Comparison of ENCODE assay signal across 8 mouse cellular contexts in the genomic region with DNA sequence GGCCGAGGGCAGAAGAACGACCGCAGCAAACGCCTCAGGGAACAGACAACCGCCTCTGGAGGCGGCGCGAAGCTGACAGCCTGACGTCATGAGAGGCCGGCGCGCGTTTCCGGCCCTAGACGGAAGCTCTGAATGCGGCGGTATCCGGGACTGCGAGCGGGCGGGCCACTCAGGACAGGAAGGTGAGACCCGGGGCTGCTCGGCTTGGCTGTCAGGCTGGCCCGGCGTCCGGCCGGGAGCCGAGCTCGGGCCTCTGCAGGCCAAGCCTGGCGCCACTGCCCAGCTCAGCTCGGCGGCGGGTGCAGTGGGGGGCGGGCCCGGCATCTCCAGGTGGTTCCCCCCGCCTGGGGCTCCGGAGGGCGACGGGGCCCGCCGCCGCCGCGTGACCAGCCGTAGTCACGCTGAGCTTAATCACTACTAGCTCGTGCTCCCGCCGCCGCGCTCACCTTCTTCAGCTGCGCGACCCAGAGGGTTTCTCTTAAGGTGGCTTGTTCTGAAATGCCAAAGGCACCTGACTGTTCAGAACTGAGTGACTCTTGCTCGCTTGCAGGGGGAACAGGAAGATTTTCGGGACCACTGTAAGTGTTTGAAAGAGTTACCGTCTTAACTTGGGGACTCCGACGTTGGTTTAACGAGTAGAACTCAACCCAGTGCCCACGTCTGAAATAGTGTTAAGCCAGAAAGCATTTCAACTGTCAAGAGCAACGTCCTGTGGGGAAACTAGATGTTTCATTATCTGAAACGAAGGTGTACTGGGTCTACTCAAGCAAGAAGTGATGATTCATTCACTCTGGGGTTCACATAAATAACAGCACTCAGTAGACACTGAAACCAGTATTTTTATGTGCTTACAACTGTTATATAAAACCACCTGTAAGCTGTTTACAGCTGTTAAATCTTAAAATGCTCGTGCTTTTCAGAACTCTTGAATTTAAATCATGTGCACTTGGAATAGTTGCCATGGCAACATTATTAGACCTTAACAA. TPM values are rescaled to one million over a fixed set of nuclear protein-coding genes. Genes with fewer than 3 reads are reported as not detected.
DNase-seq lines count a peak whose midpoint lies in the region; ATAC-seq and TF ChIP-seq lines count a peak whose summit lies in the region.

A gene (minus strand): TSS at position 73 of the 986 bp plus-strand sequence.
A gene (plus strand): TSS at position 174 of the 986 bp plus-strand sequence.

- ATAC-seq in Patski: peak; percentile 95
- ATAC-seq in hindbrain, embryonic 13.5 days (ENCODE audit: low FRiP score): peak; percentile 98

- no peak for DNase-seq in Patski (ENCODE audit: low read depth, low spot score)
- peak; percentile 94 for DNase-seq in cerebellum, postnatal 10 days
- DNase-seq in frontal cortex, postnatal 14 days (ENCODE audit: low spot score in 2 of 2): peak; percentile 74 to 87
- DNase-seq in left cerebral cortex, adult 18-20 months (ENCODE audit: low spot score in 2 of 2): peak; percentile 90 to 93
- DNase-seq in lung, postnatal 4 days: peak; percentile 93 to 94
- peak; percentile 94 for DNase-seq in retina, postnatal 1 day
- DNase-seq in thymus, postnatal 4 days: peak; percentile 90

- POLR2A ChIA-PET in Patski (lab: Charles Lee): no interaction called here

- peaks cover 30% of the 10 kb centered on the region for H3K4me1 ChIP-seq in hindbrain, embryonic 13.5 days (replicated peaks)

- CTCF ChIA-PET in Patski (lab: Charles Lee): no interaction called here

- H3K27me3 ChIP-seq in Patski: no peaks in the 10 kb centered on the region
- H3K27me3 ChIP-seq in hindbrain, embryonic 13.5 days: no peaks in the 10 kb centered on the region

- peak within 1 kb of the TSS; percentile 64 for H3K4me3 ChIP-seq in hindbrain, embryonic 13.5 days

- TF ChIP-seq CTCF in Patski (IDR thresholded peaks at IDR 0.05): no peak

- peak within 1 kb of the TSS; percentile 90 for H3K4me2 ChIP-seq in hindbrain, embryonic 13.5 days

- no peaks in the 10 kb centered on the region for H3K9me3 ChIP-seq in hindbrain, embryonic 13.5 days

- under 1% methylated on average over 63 of the region's 63 CpGs for WGBS in hindbrain, embryonic 13.5 days

- peak within 1 kb of the TSS; percentile 81 for H3K9ac ChIP-seq in hindbrain, embryonic 13.5 days

- H3K27ac ChIP-seq in hindbrain, embryonic 13.5 days: peak within 1 kb of the TSS; percentile 91

- peaks cover 9% of the 10 kb centered on the region for H3K36me3 ChIP-seq in hindbrain, embryonic 13.5 days

- in situ Hi-C loops in Patski (cut with MboI; ENCODE audit: low pct_unique_long_range_greater_than_20kb): no loop called here

RNA-seq across cellular contexts. Expression of the first gene that starts in this region (rescaled TPM):
- 13.3 TPM for polyA plus RNA-seq in Patski (2021)
- polyA plus RNA-seq in hindbrain, embryonic 13.5 days (2015; fragmentation: Nextera tagmentation; extraction: Ambion mirVana): 51.7 and 54.3 TPM in 2 replicates
- total RNA-seq in left cerebral cortex, adult 18-20 months (2021): 10 to 100 TPM; 33.1 to 34.5 TPM

RNA-seq across cellular contexts. Expression of the second gene that starts in this region (rescaled TPM):
- polyA plus RNA-seq in Patski (2021): 6.5 TPM
- polyA plus RNA-seq in hindbrain, embryonic 13.5 days (2015; fragmentation: Nextera tagmentation; extraction: Ambion mirVana): 11.5 and 12.2 TPM in 2 replicates
- 1 to 10 TPM; 5.1 to 5.7 TPM for total RNA-seq in left cerebral cortex, adult 18-20 months (2021)
